Mouse (Mus musculus): Measurements from ENCODE around the gene Unc13c.

The Unc13c gene

GRCm38 (mm10) chr9:73968641-73969121 is at the start of gene Unc13c:
Gene Unc13c (minus strand): TSS chr9:73968966.
- DNase-seq = peak; percentile 76 to 81

- DNase-seq = peak; percentile 20 to 60
Measured at GRCm38 (mm10) chr9:74007976-74008686, 39.4 kb upstream of the Unc13c start.

- DNase-seq = peak; percentile 23 to 26
Measured at GRCm38 (mm10) chr9:74002388-74002990, 33.7 kb upstream of the Unc13c start.

- DNase-seq = no peak
Measured at GRCm38 (mm10) chr9:73988096-73988495, 19.3 kb upstream of the Unc13c start.

- DNase-seq = no peak
Measured at GRCm38 (mm10) chr9:73987236-73987635, 18.5 kb upstream of the Unc13c start.

DNA sequence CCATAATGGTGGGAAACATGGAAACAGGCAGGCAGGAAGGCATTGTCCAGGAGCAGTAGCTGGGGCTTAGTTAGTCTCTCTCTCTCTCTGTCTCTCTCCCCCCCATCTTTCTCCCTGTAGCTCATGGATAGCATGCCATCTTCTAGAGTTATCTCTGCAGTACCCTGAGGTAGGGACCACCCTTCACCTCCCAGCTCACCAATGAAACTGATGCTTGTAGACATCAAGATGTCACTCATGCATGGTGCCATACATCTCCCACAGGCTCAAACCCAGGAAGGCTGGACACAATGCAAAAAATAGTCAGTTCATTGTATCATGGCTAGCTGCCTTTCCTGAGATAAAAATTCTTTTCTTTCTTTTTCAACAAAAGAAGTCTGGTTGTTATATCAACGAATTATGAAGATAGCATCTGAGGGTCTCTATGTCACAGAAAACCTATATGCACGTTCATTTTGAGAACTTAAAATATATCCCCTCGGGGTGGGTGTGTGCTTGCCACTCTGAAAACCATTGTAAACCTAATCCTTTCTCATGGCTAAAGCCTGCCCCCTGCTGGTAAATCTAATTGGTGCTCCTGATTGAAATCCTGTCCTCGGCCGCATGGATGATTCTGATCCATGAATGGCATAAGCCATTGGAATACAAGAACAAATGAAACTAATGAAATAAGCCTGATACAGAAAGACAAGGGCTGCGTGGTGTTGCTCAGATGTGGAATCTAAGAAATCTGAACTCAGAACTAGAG is 14.0 kb upstream of the Unc13c start:
- DNase-seq = peak; percentile 81 to 91

GRCm38 (mm10) chr9:73972327-73972988 is 3.7 kb upstream of the Unc13c start:
- no peak for DNase-seq

- DNase-seq = peak; percentile 52 to 64
Measured at GRCm38 (mm10) chr9:73970717-73971116, 2.0 kb upstream of the Unc13c start.

GRCm38 (mm10) chr9:73965322-73965915 is 3.3 kb downstream of the Unc13c start:
- DNase-seq = peak; percentile 49 to 73

DNA sequence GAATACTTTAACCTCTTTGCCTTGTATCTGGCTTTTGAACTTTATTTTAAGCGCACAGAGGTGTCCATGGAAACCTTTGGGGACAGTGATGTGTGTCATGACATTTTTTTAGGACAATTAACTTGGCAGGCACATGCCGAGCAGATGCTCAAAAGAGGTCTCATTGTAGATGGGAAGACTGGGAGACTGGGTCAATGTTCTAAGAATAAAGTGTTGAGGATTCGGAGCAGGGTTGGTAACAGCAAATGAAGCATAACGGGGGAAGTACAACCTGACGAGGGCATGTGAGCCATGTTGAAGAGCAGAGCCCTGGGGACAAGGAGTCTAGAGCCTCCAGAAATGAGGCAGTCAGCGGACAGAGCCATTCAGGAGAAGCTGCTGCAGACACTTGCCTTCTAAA is 6.3 kb downstream of the Unc13c start:
- DNase-seq = peak; percentile 42 to 50

DNA sequence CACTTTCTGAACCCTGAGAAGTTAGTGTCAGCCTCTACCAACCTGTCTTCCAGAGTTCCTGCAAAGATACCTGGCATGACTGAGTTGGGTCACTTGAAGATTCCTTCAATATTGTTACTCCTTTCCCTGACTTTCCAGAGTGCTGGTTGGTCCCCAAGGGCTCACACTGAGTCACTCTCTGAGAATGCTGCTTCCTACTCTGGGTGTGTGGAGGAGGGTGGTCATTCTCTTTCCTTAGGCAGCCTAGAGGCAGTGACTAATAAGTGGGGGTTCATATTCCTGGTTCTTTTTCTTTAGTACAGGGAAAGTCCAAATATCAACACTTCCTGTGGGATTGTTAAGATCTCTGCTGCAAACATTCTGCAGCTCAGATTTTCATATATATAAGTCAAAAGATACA is 16.4 kb downstream of the Unc13c start:
- no peak for DNase-seq

- no peak for DNase-seq
Measured at GRCm38 (mm10) chr9:73951586-73951985, 17.2 kb downstream of the Unc13c start.

- peak; percentile 64 to 78 for DNase-seq
Measured at GRCm38 (mm10) chr9:73934844-73935243, 33.9 kb downstream of the Unc13c start.

- peak; percentile 63 to 76 for DNase-seq
Measured at GRCm38 (mm10) chr9:73931988-73932387, 36.8 kb downstream of the Unc13c start.

DNA sequence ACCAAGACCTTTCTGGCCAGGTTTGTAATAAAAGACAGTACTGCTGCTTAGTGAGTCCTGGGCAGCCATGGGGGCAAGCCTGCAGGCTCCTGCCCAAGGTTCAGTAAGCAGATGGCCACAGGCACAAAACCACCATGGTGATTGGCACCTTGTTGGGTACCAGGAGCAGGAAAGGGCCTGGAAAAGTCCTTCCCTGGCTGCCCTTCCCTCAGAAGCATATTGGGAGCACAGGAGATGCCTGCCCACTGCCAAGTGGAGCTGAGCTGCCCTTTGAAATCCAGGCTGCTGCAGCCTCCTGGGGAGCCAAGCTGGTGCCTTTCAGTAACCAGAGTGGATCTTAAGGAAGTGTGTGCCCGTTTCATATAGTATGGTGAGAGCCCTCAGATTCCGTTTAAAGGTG is 41.5 kb downstream of the Unc13c start:
- DNase-seq = peak; percentile 93 to 94

DNA sequence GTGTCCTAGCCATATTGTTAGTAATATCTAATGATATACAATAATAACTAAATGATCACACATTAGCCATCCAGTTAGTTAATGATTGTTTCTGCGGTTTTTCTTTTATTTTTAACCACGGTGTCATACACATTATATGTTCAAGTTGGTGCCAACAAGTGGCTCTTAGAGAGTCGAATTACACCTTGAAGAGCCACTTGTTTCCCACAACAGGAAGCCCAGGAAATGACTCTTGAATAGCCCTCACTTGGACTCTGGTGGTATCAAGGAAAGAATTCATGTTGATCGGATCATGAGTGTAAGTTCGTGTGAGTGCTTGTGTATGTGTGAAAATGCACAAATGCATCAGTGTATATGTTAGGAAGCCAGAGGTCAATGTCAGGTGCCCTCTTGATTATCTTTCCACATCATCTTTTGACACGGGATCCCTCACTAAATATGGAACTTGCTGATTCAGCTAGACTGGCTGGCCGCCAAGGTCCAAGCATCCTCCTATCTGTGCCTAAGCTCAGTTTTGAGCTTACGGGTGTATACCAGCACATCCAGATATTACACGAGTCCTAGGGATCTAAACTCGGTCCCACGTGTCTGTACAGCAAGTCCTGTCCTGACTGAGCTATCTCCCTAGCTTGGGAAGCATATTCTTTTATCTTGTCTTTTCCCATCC is 46.2 kb downstream of the Unc13c start:
- DNase-seq = peak; percentile 77 to 86

- no peak for DNase-seq
Measured at GRCm38 (mm10) chr9:73905959-73906358, 62.8 kb downstream of the Unc13c start.

DNA sequence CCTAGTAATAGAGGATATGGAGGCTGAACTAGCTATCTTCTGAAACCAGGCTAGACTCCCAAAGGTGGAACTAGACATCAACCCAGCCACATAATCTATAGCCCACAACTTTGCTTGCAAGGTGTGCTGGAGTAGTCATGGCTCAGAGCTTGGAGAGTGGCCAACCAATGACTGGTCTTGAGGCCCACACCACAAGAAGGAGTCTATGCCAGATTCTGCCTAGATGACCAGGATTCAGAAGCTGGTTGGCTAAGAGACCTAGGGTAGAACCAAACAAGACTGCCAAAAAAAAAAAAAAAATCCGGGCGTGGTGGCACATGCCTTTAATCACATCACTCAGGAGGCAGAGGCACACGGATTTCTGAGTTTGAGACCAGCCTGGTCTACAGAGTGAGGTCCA is 70.2 kb downstream of the Unc13c start:
- peak in 1 of 2 experiments; percentile 33 for DNase-seq

DNA sequence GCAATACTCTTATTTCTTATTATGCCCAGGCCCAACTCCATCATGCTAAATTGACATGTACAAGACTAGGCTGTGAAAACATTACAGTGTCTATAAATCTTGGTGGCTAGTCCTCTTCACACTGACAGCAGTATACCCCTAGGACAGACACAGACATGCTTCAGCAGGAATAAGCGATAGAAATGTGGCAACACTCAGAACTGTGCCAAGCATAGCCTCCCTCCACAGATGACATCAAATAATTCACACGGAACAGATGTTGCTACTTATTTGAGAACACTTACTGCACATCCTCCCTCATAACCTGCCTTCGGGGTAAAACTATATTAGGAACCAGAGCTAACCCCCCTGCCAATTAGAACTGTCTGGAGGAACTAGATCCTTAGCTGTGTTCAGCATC is 72.6 kb downstream of the Unc13c start:
- no peak for DNase-seq

- no peak for DNase-seq
Measured at GRCm38 (mm10) chr9:73883587-73883986, 85.2 kb downstream of the Unc13c start.

DNA sequence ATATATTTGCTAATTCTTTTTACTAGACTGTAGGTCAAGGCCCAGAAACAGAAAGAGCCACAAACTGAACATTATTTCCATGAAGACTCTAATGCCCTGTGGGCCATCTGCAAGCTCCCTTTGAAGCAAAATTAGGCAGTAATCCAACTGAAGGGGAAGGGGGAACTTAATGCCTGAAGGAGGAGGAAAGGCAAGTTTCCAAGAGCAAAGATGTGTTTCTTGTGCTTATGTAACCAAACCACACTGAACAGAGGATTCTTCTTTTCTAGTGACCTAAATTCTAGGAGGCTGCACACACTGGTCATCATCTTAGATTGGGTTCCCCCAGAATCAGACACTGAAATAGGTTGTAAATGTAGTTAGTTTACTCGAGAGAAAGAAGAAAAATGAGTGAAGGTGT is 85.6 kb downstream of the Unc13c start:
- no peak for DNase-seq

GRCm38 (mm10) chr9:73882393-73882919 is 86.3 kb downstream of the Unc13c start:
- no peak for DNase-seq
